Mouse (Mus musculus): ENCODE measurements around the gene 4930402H24Rik. TPM values are rescaled to one million over a fixed set of nuclear protein-coding genes. Genes with fewer than 3 reads are reported as not detected.

The 4930402H24Rik gene
- total RNA-seq, 2 experiments from 2014 or later: 74.6 to 86.1 TPM

GRCm38 (mm10) chr2:130817865-130818264, 88.3 kb downstream of the 4930402H24Rik start:
- DNase-seq: no peak
- intact Hi-C loops (cut with DNase I): loop anchor here (2.0 kb wide), 1 partner anchor 133 kb away; no protein-coding TSS in a partner anchor

- no peak for DNase-seq
- intact Hi-C loops (cut with DNase I): no loop called here
Measured at GRCm38 (mm10) chr2:130816205-130816604, 90.0 kb downstream of the 4930402H24Rik start.

- DNase-seq: no peak
- intact Hi-C loops (cut with DNase I): no loop called here
Measured at GRCm38 (mm10) chr2:130814492-130814891, 91.7 kb downstream of the 4930402H24Rik start.

GRCm38 (mm10) chr2:130813729-130814128, 92.5 kb downstream of the 4930402H24Rik start:
- DNase-seq: no peak
- intact Hi-C loops (cut with DNase I): no loop called here

- intact Hi-C loops (cut with DNase I): no loop called here
- DNase-seq: no peak
Measured at GRCm38 (mm10) chr2:130812487-130812886, 93.7 kb downstream of the 4930402H24Rik start.

GRCm38 (mm10) chr2:130805146-130805545, 101.1 kb downstream of the 4930402H24Rik start:
- intact Hi-C loops (cut with DNase I): no loop called here
- DNase-seq: no peak

- intact Hi-C loops (cut with DNase I): no loop called here
- DNase-seq: no peak
Measured at GRCm38 (mm10) chr2:130803706-130804105, 102.5 kb downstream of the 4930402H24Rik start.

GRCm38 (mm10) chr2:130795731-130796130, 110.5 kb downstream of the 4930402H24Rik start:
- DNase-seq: no peak
- intact Hi-C loops (cut with DNase I): no loop called here

- no peak for DNase-seq
- intact Hi-C loops (cut with DNase I): no loop called here
Measured at GRCm38 (mm10) chr2:130791722-130792121, 114.5 kb downstream of the 4930402H24Rik start.

- DNase-seq: no peak
- intact Hi-C loops (cut with DNase I): no loop called here
Measured at GRCm38 (mm10) chr2:130789642-130790041, 116.6 kb downstream of the 4930402H24Rik start.

- intact Hi-C loops (cut with DNase I): no loop called here
- DNase-seq: no peak
Measured at GRCm38 (mm10) chr2:130789039-130789438, 117.2 kb downstream of the 4930402H24Rik start.

GRCm38 (mm10) chr2:130784939-130785338, 121.3 kb downstream of the 4930402H24Rik start:
- intact Hi-C loops (cut with DNase I): no loop called here
- no peak for DNase-seq

GRCm38 (mm10) chr2:130780615-130781303, 125.4 kb downstream of the 4930402H24Rik start:
- intact Hi-C loops (cut with DNase I): no loop called here
- DNase-seq: no peak

- DNase-seq: no peak
- intact Hi-C loops (cut with DNase I): no loop called here
Measured at GRCm38 (mm10) chr2:130779935-130780334, 126.3 kb downstream of the 4930402H24Rik start.

- DNase-seq: peak in 1 of 2 experiments; percentile 9
- intact Hi-C loops (cut with DNase I): no loop called here
Measured at GRCm38 (mm10) chr2:130776610-130777009, 129.6 kb downstream of the 4930402H24Rik start.

- DNase-seq: no peak
- intact Hi-C loops (cut with DNase I): no loop called here
Measured at GRCm38 (mm10) chr2:130767483-130767882, 138.7 kb downstream of the 4930402H24Rik start.

GRCm38 (mm10) chr2:130765396-130765795, 140.8 kb downstream of the 4930402H24Rik start:
- no peak for DNase-seq
- intact Hi-C loops (cut with DNase I): no loop called here

- intact Hi-C loops (cut with DNase I): no loop called here
- DNase-seq: no peak
Measured at GRCm38 (mm10) chr2:130760876-130761275, 145.3 kb downstream of the 4930402H24Rik start.

GRCm38 (mm10) chr2:130755061-130755607, 151.1 kb downstream of the 4930402H24Rik start:
- DNase-seq: peak; percentile 42 to 47
- intact Hi-C loops (cut with DNase I): no loop called here

GRCm38 (mm10) chr2:130754596-130754995, 151.6 kb downstream of the 4930402H24Rik start:
- intact Hi-C loops (cut with DNase I): no loop called here
- no peak for DNase-seq

GRCm38 (mm10) chr2:130750449-130750848, 155.8 kb downstream of the 4930402H24Rik start:
- no peak for DNase-seq
- intact Hi-C loops (cut with DNase I): no loop called here

GRCm38 (mm10) chr2:130749708-130750107, 156.5 kb downstream of the 4930402H24Rik start:
- intact Hi-C loops (cut with DNase I): no loop called here
- DNase-seq: no peak
